Mouse (Mus musculus) MEL (cell line): ENCODE results near the gene Cd70.

Experiments
- KAT2A ChIP-seq: conservative IDR thresholded peaks from 2 replicates; pipeline ENCODE4 v1.6.1; 2012; ENCODE audit warnings: low read depth, low read length, improper control_type of control experiment, inconsistent platforms
- MAX ChIP-seq: IDR thresholded peaks from 2 replicates; pipeline ENCODE4 v1.6.1; 2011; ENCODE audit warnings: low read length, improper control_type of control experiment
- POLR2A ChIP-seq, 2 experiments: IDR thresholded peaks; 2 replicates each; pipeline ENCODE4 v1.6.1; 2011 to 2012; ENCODE audit warnings: low read length in 2 of 2, mild to moderate bottlenecking in 2 of 2, control low read depth in 1 of 2, improper control_type of control experiment in 1 of 2, low read depth in 1 of 2, moderate library complexity in 1 of 2; ENCODE audit not compliant: control insufficient read depth in 1 of 2, insufficient read depth in 1 of 2, poor library complexity in 1 of 2
- SIN3A ChIP-seq: IDR thresholded peaks from 2 replicates; pipeline ENCODE4 v1.6.1; 2012; ENCODE audit warnings: low read length, improper control_type of control experiment, inconsistent platforms
- TAL1 ChIP-seq: IDR thresholded peaks from 2 replicates; pipeline ENCODE4 v1.6.1; 2012; ENCODE audit warnings: mild to moderate bottlenecking, inconsistent platforms, low read length, moderate library complexity, mixed read lengths
- UBTF ChIP-seq: IDR thresholded peaks from 2 replicates; pipeline ENCODE4 v1.6.1; 2012; ENCODE audit warnings: low read depth, mild to moderate bottlenecking, inconsistent platforms, low read length, improper control_type of control experiment, moderate library complexity, borderline replicate concordance; ENCODE audit not compliant: insufficient read depth
- ZC3H11A ChIP-seq: IDR thresholded peaks from 2 replicates; pipeline ENCODE4 v1.6.1; 2012; ENCODE audit warnings: low read depth, mild to moderate bottlenecking, inconsistent platforms, low read length, improper control_type of control experiment

DNA sequence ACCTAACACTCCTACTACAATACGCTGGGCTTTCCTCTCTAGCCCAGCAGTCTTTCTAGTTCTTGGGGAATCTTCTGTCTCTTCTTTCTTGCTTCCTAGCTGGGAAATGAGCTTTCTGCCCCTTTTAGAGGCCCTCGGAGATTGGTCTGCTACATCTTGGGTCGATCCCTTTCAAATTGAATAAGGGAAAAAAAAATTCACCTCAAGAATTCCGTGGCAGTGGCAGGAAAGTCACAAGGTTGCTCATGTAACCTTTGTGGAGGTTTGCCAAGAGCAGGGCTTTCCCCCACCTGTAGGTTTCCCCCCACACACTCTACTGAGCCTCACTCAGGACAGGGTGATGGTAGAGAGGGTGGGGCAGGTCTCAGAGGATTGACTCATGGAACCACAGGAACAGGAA lies 4.2 kb upstream of the Cd70 start:
- TF ChIP-seq POLR2A (IDR thresholded peaks at IDR 0.05; ENCODE audit: control insufficient read depth in 1 of 2, insufficient read depth in 1 of 2, low read depth in 1 of 2, low read length in 2 of 2, poor library complexity in 1 of 2) (no peak), MAX (no peak), UBTF (no peak), ZC3H11A (no peak), KAT2A (no peak), TAL1 (no peak), SIN3A (no peak)
